Mouse (Mus musculus) MEL (cell line): Measurements from ENCODE around the gene Guca1a. TPM values are rescaled to one million over a fixed set of nuclear protein-coding genes. Genes with fewer than 3 reads are reported as not detected.

Experiments used
- DNase-seq: peaks from one replicate; pipeline ENCODE4 v3.0.0; 2011; ENCODE audit warnings: low read depth, low spot score
- H3K27ac ChIP-seq: 2 replicates; pipeline ENCODE4 v1.5.1; 2012; ENCODE audit warnings: low read depth, mild to moderate bottlenecking, control low read depth, low read length, moderate library complexity; ENCODE audit not compliant: control insufficient read depth
- H3K27me3 ChIP-seq, 2 experiments: fragments of 150-350 bp in 1 of 2; sonication (generic) in 1 of 2; 2 replicates each; pipeline ENCODE4 v1.6.1; 2012; ENCODE audit warnings: low read length in 2 of 2, mild to moderate bottlenecking in 2 of 2, improper control_type of control experiment in 1 of 2, moderate library complexity in 1 of 2; ENCODE audit not compliant: insufficient read depth in 2 of 2, control insufficient read depth in 1 of 2
- H3K36me3 ChIP-seq, 2 experiments: 2 replicates each; pipeline ENCODE4 v1.6.1; 2012 to 2014; ENCODE audit warnings: low read length in 2 of 2, improper control_type of control experiment in 1 of 2, inconsistent platforms in 1 of 2, mild to moderate bottlenecking in 1 of 2; ENCODE audit not compliant: insufficient read depth in 2 of 2, control insufficient read depth in 1 of 2
- H3K4me1 ChIP-seq, 2 experiments: fragments of 150-350 bp in 1 of 2; sonication (generic) in 1 of 2; 2 replicates each; pipeline ENCODE4 v1.6.1; 2012; ENCODE audit warnings: low read length in 2 of 2, improper control_type of control experiment in 1 of 2, mild to moderate bottlenecking in 1 of 2; ENCODE audit not compliant: insufficient read depth in 2 of 2, control insufficient read depth in 1 of 2
- H3K4me3 ChIP-seq, 2 experiments: fragments of 150-350 bp in 1 of 2; sonication (generic) in 1 of 2; 2 replicates each; pipeline ENCODE4 v1.5.1; 2012; ENCODE audit warnings: low read depth in 2 of 2, low read length in 2 of 2, mild to moderate bottlenecking in 2 of 2, moderate library complexity in 2 of 2, control low read depth in 1 of 2, improper control_type of control experiment in 1 of 2; ENCODE audit not compliant: control insufficient read depth in 1 of 2, insufficient read depth in 1 of 2
- H3K79me2 ChIP-seq: 2 replicates; pipeline ENCODE4 v1.6.1; 2012; ENCODE audit warnings: mild to moderate bottlenecking, low read length, moderate library complexity; ENCODE audit not compliant: control insufficient read depth, poor library complexity, insufficient read depth
- H3K9ac ChIP-seq: 2 replicates; pipeline ENCODE4 v1.6.1; 2012; ENCODE audit warnings: low read depth, mild to moderate bottlenecking, control low read depth, low read length, moderate library complexity; ENCODE audit not compliant: control insufficient read depth, poor library complexity, severe bottlenecking
- H3K9me3 ChIP-seq: fragments of 150-350 bp; sonication (generic); replicated peaks from 2 replicates; pipeline ENCODE4 v1.6.1; 2012; ENCODE audit warnings: mild to moderate bottlenecking, low read length, improper control_type of control experiment, moderate library complexity; ENCODE audit not compliant: insufficient read depth
- BHLHE40 ChIP-seq: IDR thresholded peaks from 2 replicates; pipeline ENCODE4 v1.6.1; 2012; ENCODE audit warnings: low read depth, mild to moderate bottlenecking, inconsistent platforms, low read length, improper control_type of control experiment, borderline replicate concordance
- CHD1 ChIP-seq: IDR thresholded peaks from 2 replicates; pipeline ENCODE4 v1.6.1; 2012; ENCODE audit warnings: low read depth, mild to moderate bottlenecking, inconsistent platforms, low read length, improper control_type of control experiment
- CHD2 ChIP-seq: IDR thresholded peaks from 2 replicates; pipeline ENCODE4 v1.6.1; 2011; ENCODE audit warnings: low read length, improper control_type of control experiment
- E2F4 ChIP-seq: IDR thresholded peaks from 2 replicates; pipeline ENCODE4 v1.6.1; 2011; ENCODE audit warnings: low read depth, low read length, improper control_type of control experiment, borderline replicate concordance
- ETS1 ChIP-seq: IDR thresholded peaks from 2 replicates; pipeline ENCODE4 v1.6.1; 2012; ENCODE audit warnings: low read depth, mild to moderate bottlenecking, inconsistent platforms, low read length, improper control_type of control experiment, moderate library complexity
- GABPA ChIP-seq: IDR thresholded peaks from 2 replicates; pipeline ENCODE4 v1.6.1; 2012; ENCODE audit warnings: low read depth, mild to moderate bottlenecking, inconsistent platforms, low read length, improper control_type of control experiment, moderate library complexity
- JUND ChIP-seq: IDR thresholded peaks from 2 replicates; pipeline ENCODE4 v1.6.1; 2011; ENCODE audit warnings: low read depth, mild to moderate bottlenecking, improper control_type of control experiment, low read length
- MAZ ChIP-seq: IDR thresholded peaks from 2 replicates; pipeline ENCODE4 v1.6.1; 2012; ENCODE audit warnings: low read depth, mild to moderate bottlenecking, inconsistent platforms, low read length, improper control_type of control experiment
- MEF2A ChIP-seq: IDR thresholded peaks from 2 replicates; pipeline ENCODE4 v1.6.1; 2014; ENCODE audit warnings: low read depth, mild to moderate bottlenecking, inconsistent platforms, low read length, improper control_type of control experiment; ENCODE audit not compliant: poor library complexity, insufficient replicate concordance, severe bottlenecking; ENCODE audit errors: extremely low read depth
- MXI1 ChIP-seq: IDR thresholded peaks from 2 replicates; pipeline ENCODE4 v1.6.1; 2011; ENCODE audit warnings: mild to moderate bottlenecking, low read depth, low read length, improper control_type of control experiment
- MYB ChIP-seq: IDR thresholded peaks from 2 replicates; pipeline ENCODE4 v1.6.1; 2011; ENCODE audit warnings: mild to moderate bottlenecking, low read depth, low read length, improper control_type of control experiment
- NELFE ChIP-seq: IDR thresholded peaks from 2 replicates; pipeline ENCODE4 v1.6.1; 2011; ENCODE audit warnings: low read depth, low read length, improper control_type of control experiment
- RAD21 ChIP-seq: IDR thresholded peaks from 2 replicates; pipeline ENCODE4 v1.6.1; 2011; ENCODE audit warnings: mild to moderate bottlenecking, low read depth, low read length, improper control_type of control experiment
- RCOR1 ChIP-seq: IDR thresholded peaks from 2 replicates; pipeline ENCODE4 v1.6.1; 2012; ENCODE audit warnings: low read depth, mild to moderate bottlenecking, inconsistent platforms, low read length, improper control_type of control experiment
- SIN3A ChIP-seq: IDR thresholded peaks from 2 replicates; pipeline ENCODE4 v1.6.1; 2012; ENCODE audit warnings: low read length, improper control_type of control experiment, inconsistent platforms
- USF1 ChIP-seq: IDR thresholded peaks from 2 replicates; pipeline ENCODE4 v1.6.1; 2014; ENCODE audit warnings: low read depth, mild to moderate bottlenecking, inconsistent platforms, low read length, improper control_type of control experiment, moderate library complexity
- USF2 ChIP-seq, 2 experiments: IDR thresholded peaks; 2 replicates each; pipeline ENCODE4 v1.6.1; 2011 to 2012; ENCODE audit warnings: improper control_type of control experiment in 2 of 2, low read length in 2 of 2, borderline replicate concordance in 1 of 2, inconsistent platforms in 1 of 2, low read depth in 1 of 2, mild to moderate bottlenecking in 1 of 2; ENCODE audit not compliant: insufficient read depth in 1 of 2
- ZC3H11A ChIP-seq: IDR thresholded peaks from 2 replicates; pipeline ENCODE4 v1.6.1; 2012; ENCODE audit warnings: low read depth, mild to moderate bottlenecking, inconsistent platforms, low read length, improper control_type of control experiment
- ZKSCAN1 ChIP-seq: IDR thresholded peaks from 2 replicates; pipeline ENCODE4 v1.6.1; 2012; ENCODE audit warnings: low read depth, mild to moderate bottlenecking, inconsistent platforms, low read length, improper control_type of control experiment, moderate library complexity
- polyA plus RNA-seq, 2 experiments: library from polyadenylated mRNA; stranded (reverse) in 1 of 2; unstranded in 1 of 2; fragments of >175 nt in 1 of 2; fragments of >200 nt in 1 of 2; gene quantifications; 2 replicates each; pipeline versions ENCODE4 v1.2.1 to v1.2.4; 2012; ENCODE audit warnings: low replicate concordance in 2 of 2, low read depth in 1 of 2; ENCODE audit not compliant: insufficient read length in 2 of 2, insufficient read depth in 1 of 2, missing spikeins in 1 of 2
- total RNA-seq: library from RNA; depleted of rRNA; stranded (reverse); fragments of 300-350 nt; gene quantifications from 2 replicates; pipeline ENCODE4 v1.2.3, GENCODE M21; 2012

Gene Guca1a
- total and polyA plus RNA-seq, 3 experiments: 1.5 to 3.2 TPM; not detected in 1

DNA sequence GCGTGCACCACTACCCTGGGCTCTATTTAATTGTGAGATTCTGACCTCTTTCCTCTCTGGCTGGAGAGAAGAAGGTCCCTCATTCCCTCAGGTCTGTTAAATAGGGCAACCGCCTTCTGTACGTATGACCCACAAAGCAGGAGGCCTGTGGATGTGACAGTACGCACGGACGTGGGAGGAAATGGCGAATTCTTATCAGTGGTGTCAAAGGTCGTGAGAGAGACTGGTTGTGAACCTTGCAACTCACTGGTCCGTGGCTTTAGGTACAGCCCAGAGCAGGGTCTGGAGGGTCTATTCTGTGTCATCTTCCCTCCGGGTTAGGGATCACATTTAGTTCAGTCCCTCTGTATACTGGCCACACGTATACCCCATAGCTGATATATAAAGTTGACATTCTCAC lies 45.1 kb upstream of the Guca1a start:
- TF ChIP-seq MYB (no peak), RAD21 (no peak), BHLHE40 (no peak), USF2 (IDR thresholded peaks at IDR 0.05; ENCODE audit: borderline replicate concordance in 1 of 2, insufficient read depth in 1 of 2, low read depth in 1 of 2, low read length in 2 of 2) (no peak), CHD1 (no peak), E2F4 (no peak), MXI1 (no peak), MEF2A (no peak), NELFE (no peak), ETS1 (no peak), CHD2 (no peak), JUND (no peak), USF1 (no peak), GABPA (no peak), SIN3A (no peak)
- H3K27me3 ChIP-seq: no peaks in the 10 kb centered on the region; a peak in 1 of 4 replicates
- no peak for DNase-seq
- H3K4me3 ChIP-seq: no peak overlapping the region
- no peaks in the 10 kb centered on the region for H3K79me2 ChIP-seq
- no peaks in the 10 kb centered on the region for H3K36me3 ChIP-seq
- no peaks in the 10 kb centered on the region for H3K9me3 ChIP-seq
- H3K27ac ChIP-seq: no peak overlapping the region
- no peaks in the 10 kb centered on the region for H3K4me1 ChIP-seq
- H3K9ac ChIP-seq: no peak overlapping the region

- Histone ChIP-seq H3K79me2 (no peaks in the 10 kb centered on the region), H3K4me3 (no peak overlapping the region), H3K27me3 (no peaks in the 10 kb centered on the region; a peak in 1 of 4 replicates), H3K9ac (no peak overlapping the region), H3K4me1 (no peaks in the 10 kb centered on the region), H3K27ac (no peak overlapping the region), H3K36me3 (no peaks in the 10 kb centered on the region), H3K9me3 (no peaks in the 10 kb centered on the region)
- no peak for DNase-seq
- no peak for TF ChIP-seq MAZ
- TF ChIP-seq ZKSCAN1: no peak
- no peak for TF ChIP-seq ZC3H11A
- no peak for TF ChIP-seq USF2 (IDR thresholded peaks at IDR 0.05; ENCODE audit: borderline replicate concordance in 1 of 2, insufficient read depth in 1 of 2, low read depth in 1 of 2, low read length in 2 of 2)
- TF ChIP-seq RCOR1: no peak
Observed at GRCm38 (mm10) chr17:47444113-47444512, 43.7 kb upstream of the Guca1a start.
